Mouse (Mus musculus) liver, embryonic 16.5 days (tissue): ENCODE data around the gene Ostm1. TPM values are rescaled to one million over a fixed set of nuclear protein-coding genes. Genes with fewer than 3 reads are reported as not detected.

ENCODE experiments used
- ATAC-seq: fragments of 200-750 bp; cut with Nextera tagmentation; 2 replicates; pipeline ENCODE4 v1.8.0; 2017; ENCODE audit warnings: low read depth, mild to moderate bottlenecking, moderate number of reproducible peaks, moderate library complexity
- H3K27ac ChIP-seq: fragments of 300-500 bp; sonication (generic); 2 replicates; pipeline ENCODE4 v1.5.1; 2014; ENCODE audit warnings: mild to moderate bottlenecking, low read length
- H3K27me3 ChIP-seq: fragments of 300-500 bp; sonication (generic); 2 replicates; pipeline ENCODE4 v1.6.1; 2014; ENCODE audit warnings: low read depth, low read length, mixed read lengths; ENCODE audit not compliant: control insufficient read depth, insufficient read depth
- H3K36me3 ChIP-seq: fragments of 300-500 bp; sonication (generic); 2 replicates; pipeline ENCODE4 v1.6.1; 2014; ENCODE audit warnings: mild to moderate bottlenecking; ENCODE audit not compliant: control insufficient read depth, insufficient read depth
- H3K4me1 ChIP-seq: fragments of 300-500 bp; sonication (generic); 2 replicates; pipeline ENCODE4 v1.6.1; 2014; ENCODE audit warnings: low read depth, low read length, mixed read lengths; ENCODE audit not compliant: control insufficient read depth
- H3K4me2 ChIP-seq: fragments of 300-500 bp; sonication (generic); 2 replicates; pipeline ENCODE4 v1.6.1; 2014; ENCODE audit warnings: low read depth, low read length, mixed read lengths
- H3K4me3 ChIP-seq: fragments of 300-500 bp; sonication (generic); 2 replicates; pipeline ENCODE4 v1.5.1; 2014; ENCODE audit warnings: low read depth, mild to moderate bottlenecking, low read length
- H3K9ac ChIP-seq: fragments of 300-500 bp; sonication (generic); 2 replicates; pipeline ENCODE4 v1.6.1; 2014; ENCODE audit warnings: low read depth, low read length
- H3K9me3 ChIP-seq: fragments of 300-500 bp; sonication (generic); replicated peaks from 2 replicates; pipeline ENCODE4 v1.6.1; 2016; ENCODE audit warnings: low read length; ENCODE audit not compliant: control insufficient read depth
- WGBS: fragments of 180-500 bp; shearing (Covaris S2); extraction: QIAGEN DNeasy Blood & Tissue Kit; methylation state at CpG from one replicate; pipeline ENCODE4 v1.1.7; 2014; ENCODE audit not compliant: insufficient replicate concordance; 5-methylcytosine and 5-hydroxymethylcytosine counted together
- polyA plus RNA-seq: library from polyadenylated mRNA; unstranded; fragments of >200 nt; fragmentation: Nextera tagmentation; extraction: Ambion mirVana; gene quantifications from 2 replicates; pipeline ENCODE4 v1.2.1, GENCODE M21; 2015

The Ostm1 gene
- polyA plus RNA-seq, 1 experiment from 2014 or later: 10.5 TPM

DNA sequence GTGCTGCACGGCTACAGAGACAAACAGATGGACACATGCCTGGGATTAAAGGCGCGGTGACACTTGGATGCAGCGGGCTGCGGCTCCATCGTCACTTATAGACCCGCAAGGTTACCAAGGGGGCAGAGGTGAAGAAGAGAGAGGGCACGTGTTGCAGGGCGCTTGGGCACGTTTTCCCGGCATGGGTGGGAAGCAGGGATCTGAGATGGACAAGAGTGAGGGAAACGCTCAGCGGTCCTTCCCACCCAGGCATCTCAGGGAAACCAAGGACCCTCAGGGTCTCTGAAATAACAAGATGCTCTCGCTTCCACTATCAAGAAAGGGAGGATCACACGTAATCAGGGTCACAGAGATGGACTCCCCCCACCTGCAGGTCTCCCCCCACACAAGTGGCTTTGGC, 10.7 kb upstream of the Ostm1 start:
- Histone ChIP-seq H3K27ac (no peak overlapping the region), H3K9ac (no peak overlapping the region), H3K4me1 (no peaks in the 10 kb centered on the region), H3K4me2 (no peak overlapping the region), H3K27me3 (peaks cover 91% of the 10 kb centered on the region), H3K9me3 (no peaks in the 10 kb centered on the region), H3K36me3 (no peaks in the 10 kb centered on the region), H3K4me3 (no peak overlapping the region)
- 3% methylated on average over 15 of the region's 15 CpGs for WGBS
- ATAC-seq: no peak

DNA sequence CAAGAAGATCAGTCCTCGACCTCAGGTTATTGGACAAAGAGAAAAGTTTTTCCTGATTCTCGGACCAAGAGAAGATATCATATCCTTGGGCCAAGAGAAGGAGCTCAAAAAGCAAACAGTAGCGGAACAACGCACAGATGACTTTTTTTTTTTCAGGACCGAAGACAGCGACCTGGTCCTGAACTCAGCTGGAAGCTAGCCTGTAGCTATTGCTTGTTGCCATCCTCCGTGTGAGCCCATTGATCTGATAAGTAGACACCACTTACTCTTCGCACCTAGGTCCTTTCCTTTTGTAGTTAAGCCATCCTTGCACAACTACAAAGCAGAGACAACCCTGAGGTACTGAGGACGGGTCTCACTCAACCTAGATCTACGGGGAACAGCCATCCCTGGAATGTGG, 9.0 kb upstream of the Ostm1 start:
- Histone ChIP-seq H3K36me3 (no peaks in the 10 kb centered on the region), H3K9me3 (no peaks in the 10 kb centered on the region), H3K9ac (no peak overlapping the region), H3K27me3 (peaks cover 95% of the 10 kb centered on the region), H3K27ac (no peak overlapping the region), H3K4me2 (no peak overlapping the region), H3K4me1 (no peaks in the 10 kb centered on the region), H3K4me3 (no peak overlapping the region)
- 4% methylated on average over 10 of the region's 10 CpGs for WGBS
- ATAC-seq: no peak

DNA sequence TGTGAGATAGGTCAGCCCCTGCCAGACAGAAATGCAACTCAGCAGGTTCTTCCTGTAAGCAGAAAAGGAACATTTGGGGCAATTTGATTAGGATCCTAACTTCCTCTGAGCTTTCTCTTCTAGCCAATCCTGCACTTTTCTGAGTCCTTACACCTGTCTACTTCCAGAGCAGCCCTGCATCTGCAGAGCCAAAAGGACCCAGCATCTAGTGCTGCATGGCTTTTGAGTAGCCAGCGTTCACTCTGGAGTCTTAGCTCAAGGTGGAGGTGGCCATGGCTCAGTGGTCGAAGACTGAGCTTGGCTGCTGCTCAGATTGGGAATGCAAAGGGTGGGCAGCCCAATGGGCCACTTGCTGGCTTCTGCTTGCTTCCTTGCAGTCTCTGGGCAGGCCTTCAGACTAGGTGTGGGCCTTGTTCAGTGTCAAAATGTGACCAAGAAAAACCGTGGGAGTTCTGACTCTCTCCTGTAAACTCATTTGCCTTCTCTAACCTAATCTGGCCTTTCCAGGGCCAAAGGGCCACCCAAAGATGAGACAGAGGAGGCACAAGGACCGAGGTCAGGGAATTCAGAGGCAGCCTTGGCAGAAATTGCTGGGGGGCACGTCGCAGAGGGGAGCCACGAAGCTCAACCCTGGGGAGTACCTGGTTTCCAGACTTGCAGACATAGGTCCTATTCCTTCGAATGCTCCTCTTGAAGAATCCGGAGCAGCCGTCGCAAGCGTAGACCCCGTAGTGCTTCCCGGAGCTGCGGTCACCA, 5.9 kb upstream of the Ostm1 start:
- H3K27me3 ChIP-seq: peaks cover 98% of the 10 kb centered on the region
- H3K4me2 ChIP-seq: no peak overlapping the region
- 3% methylated on average over 15 of the region's 15 CpGs for WGBS
- H3K27ac ChIP-seq: no peak overlapping the region
- H3K4me1 ChIP-seq: no peaks in the 10 kb centered on the region; the same call in 1 of the 2 replicates
- no peak overlapping the region for H3K4me3 ChIP-seq
- no peak for ATAC-seq
- H3K36me3 ChIP-seq: no peaks in the 10 kb centered on the region
- H3K9ac ChIP-seq: no peak overlapping the region
- no peaks in the 10 kb centered on the region for H3K9me3 ChIP-seq

DNA sequence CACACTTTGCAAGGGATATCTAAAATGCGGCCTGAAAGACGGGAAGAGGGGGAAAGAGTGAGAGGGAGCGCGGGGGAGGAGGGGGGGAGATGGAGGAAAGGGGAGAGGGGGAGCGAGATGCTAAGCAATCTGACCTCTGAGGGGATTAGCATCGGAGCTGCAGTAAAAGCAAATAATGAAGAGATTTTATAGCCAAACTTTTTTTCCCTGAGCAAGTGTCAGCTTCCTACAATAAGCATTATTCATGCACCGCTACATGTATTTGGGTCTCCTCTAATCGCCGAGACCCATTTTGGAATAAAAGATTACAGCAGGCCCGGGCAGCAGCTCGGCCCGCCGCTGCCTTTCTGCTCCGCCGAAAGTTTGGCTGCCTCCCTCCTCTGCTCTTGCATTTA, 5.3 kb upstream of the Ostm1 start:
- no peak overlapping the region for H3K4me2 ChIP-seq
- no peaks in the 10 kb centered on the region for H3K9me3 ChIP-seq
- no peaks in the 10 kb centered on the region for H3K36me3 ChIP-seq
- ATAC-seq: no peak
- H3K9ac ChIP-seq: no peak overlapping the region
- peaks cover 98% of the 10 kb centered on the region for H3K27me3 ChIP-seq
- 3% methylated on average over 15 of the region's 15 CpGs for WGBS
- no peak overlapping the region for H3K27ac ChIP-seq
- no peak overlapping the region for H3K4me3 ChIP-seq
- no peaks in the 10 kb centered on the region; the same call in 1 of the 2 replicates for H3K4me1 ChIP-seq

DNA sequence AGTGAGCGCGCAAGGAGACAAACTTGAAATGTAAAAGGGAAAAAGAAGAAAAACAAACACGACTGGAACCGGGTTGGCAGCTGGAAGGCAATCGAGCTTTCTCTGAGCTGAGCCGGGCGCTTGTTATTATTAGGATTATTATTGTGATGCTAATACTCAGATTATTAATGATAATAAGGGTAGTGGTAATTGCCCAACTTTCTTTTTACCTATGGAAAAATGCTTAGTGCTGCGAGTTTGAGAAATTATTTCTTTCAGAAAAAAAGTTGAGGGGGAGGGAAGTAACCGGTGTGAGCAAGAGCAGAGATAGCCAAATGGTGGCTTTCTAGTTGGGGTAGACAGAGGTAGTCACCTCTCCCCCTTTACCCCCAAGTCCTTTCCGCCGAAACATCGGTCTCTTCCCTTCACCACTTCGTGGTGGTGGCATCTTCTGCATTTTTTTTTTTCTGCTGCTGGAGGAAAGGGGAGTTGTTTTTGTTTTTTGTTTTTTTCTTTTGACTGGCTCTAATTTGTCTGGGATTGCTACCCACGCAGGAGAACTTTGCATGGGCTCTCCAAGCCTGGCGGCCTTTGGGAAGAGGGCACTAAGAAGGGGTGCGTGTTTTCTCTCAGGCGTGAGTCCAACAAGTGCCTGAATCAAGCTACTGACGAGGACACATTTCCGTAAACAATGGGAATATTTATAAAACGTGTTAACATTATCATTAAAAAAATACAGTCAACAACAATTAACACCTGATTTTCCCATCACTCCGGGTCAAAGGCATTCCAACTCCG, 4.7 kb upstream of the Ostm1 start:
- H3K36me3 ChIP-seq: no peaks in the 10 kb centered on the region
- 3% methylated on average over 22 of the region's 22 CpGs for WGBS

DNA sequence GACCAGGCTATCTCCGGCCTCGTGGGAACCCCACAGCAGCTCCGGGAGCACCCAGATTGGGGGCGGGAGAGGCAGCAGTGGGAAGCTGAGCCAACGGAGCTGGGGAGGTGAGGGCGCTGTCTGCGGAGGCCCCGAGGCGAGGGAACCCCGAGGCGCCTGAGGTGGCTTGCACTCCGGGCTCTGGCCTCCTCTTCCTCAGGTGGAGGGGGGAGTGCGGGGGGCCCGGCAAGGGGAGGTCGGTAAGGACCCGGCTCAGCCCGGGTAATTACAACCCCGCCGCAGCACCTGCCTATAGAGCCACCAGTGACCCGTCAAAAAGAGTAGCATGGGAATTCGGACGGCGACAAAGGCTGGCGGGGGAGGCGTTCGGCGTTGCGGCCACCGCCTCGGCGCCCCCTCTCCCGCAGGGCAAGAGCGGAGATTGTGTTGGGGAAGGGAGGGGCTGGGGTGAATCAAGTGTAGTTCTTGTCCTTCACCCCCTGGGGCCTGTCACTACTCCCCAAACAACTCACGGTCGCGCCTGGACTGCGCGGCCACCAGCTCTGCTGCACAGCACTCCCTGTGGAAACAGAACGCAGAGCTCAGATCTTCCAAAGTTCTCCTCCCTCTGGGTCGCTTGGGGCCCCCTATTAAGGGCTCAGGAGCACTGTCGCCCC, 4.0 kb upstream of the Ostm1 start:
- Histone ChIP-seq H3K4me1 (no peaks in the 10 kb centered on the region; the same call in 1 of the 2 replicates), H3K9me3 (no peaks in the 10 kb centered on the region), H3K4me3 (no peak overlapping the region), H3K27me3 (peaks cover 98% of the 10 kb centered on the region), H3K36me3 (no peaks in the 10 kb centered on the region), H3K4me2 (no peak overlapping the region), H3K9ac (no peak overlapping the region), H3K27ac (no peak overlapping the region)
- whole genome bisulfite sequencing: under 1% methylated on average over 41 of the region's 41 CpGs
- no peak for ATAC-seq

More for the DNA sequence above, 4.7 kb upstream of the Ostm1 start:
- H3K27me3 ChIP-seq: peaks cover 98% of the 10 kb centered on the region
- H3K4me1 ChIP-seq: no peaks in the 10 kb centered on the region; the same call in 1 of the 2 replicates
- H3K4me2 ChIP-seq: no peak overlapping the region
- no peak for ATAC-seq
- H3K27ac ChIP-seq: no peak overlapping the region
- H3K4me3 ChIP-seq: no peak overlapping the region
- H3K9ac ChIP-seq: no peak overlapping the region
- H3K9me3 ChIP-seq: no peaks in the 10 kb centered on the region

DNA sequence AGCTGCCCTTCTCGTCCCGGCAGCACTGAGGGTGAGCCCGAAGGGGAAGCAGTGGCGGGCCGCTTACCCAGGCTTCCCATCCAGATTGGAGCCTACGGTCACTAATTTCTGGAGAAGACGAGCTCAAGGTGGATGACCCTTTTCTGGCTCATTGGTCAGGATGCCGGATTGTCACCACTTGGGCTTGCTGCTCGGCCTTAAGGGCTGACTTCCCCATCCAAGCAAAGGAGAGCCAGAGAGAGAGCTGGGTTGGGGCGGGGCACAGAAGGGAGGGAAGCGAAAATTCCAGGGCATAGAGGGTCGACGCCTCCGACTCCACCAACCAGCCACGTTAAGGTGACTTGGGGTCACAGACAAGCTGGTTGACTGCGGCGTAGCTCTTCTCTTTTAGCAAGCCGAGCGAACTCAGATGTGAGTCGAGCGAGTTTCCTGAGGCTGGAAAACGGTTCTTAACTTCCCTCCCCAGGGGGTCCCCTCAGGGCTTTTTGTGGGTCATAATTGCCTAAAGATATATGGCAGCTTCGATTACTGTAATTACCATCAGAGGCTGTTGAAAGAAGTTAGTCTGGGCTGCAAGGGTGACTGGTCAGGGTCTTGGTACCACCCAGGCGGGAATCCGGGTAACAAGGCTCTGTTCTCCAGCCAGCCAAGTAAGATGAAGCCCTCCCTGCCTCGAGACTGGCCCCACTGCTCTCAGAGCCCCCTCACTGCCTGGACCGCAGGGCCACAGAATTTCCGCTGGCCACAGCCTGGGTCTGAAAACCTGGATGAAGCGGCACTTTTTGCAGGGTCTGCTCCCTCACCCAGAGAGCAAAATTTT, 3.3 kb upstream of the Ostm1 start:
- Histone ChIP-seq H3K4me1 (no peaks in the 10 kb centered on the region; the same call in 1 of the 2 replicates), H3K9ac (no peak overlapping the region), H3K4me2 (no peak overlapping the region), H3K27me3 (peaks cover 98% of the 10 kb centered on the region), H3K4me3 (no peak overlapping the region), H3K36me3 (no peaks in the 10 kb centered on the region), H3K27ac (no peak overlapping the region), H3K9me3 (no peaks in the 10 kb centered on the region)
- WGBS: 2% methylated on average over 29 of the region's 29 CpGs
- ATAC-seq: no peak

DNA sequence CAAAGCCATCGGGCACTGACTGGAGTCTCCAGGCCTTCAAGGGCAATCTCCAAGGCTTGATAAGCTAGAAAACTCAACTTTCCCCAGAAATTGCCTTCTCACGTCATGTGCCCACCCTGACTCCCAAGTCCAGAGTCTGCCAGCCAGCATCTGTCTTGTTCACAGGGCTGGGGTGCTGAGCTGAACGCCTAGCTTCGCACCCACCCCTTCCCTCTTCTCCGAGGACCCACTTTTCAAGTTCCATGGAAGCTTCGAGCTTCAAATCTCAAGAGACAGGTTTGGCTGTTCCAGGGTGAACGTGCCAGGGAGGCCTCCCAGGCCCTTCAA, 2.7 kb upstream of the Ostm1 start:
- Histone ChIP-seq H3K27me3 (peaks cover 98% of the 10 kb centered on the region), H3K36me3 (no peaks in the 10 kb centered on the region)
- WGBS: 5% methylated on average over 7 of the region's 7 CpGs

More for the DNA sequence above, 2.7 kb upstream of the Ostm1 start:
- no peak overlapping the region for H3K9ac ChIP-seq
- no peak overlapping the region for H3K4me2 ChIP-seq
- no peak for ATAC-seq
- H3K4me1 ChIP-seq: no peaks in the 10 kb centered on the region; the same call in 1 of the 2 replicates
- no peaks in the 10 kb centered on the region for H3K9me3 ChIP-seq
- no peak overlapping the region for H3K27ac ChIP-seq
- H3K4me3 ChIP-seq: no peak overlapping the region
